Mouse (Mus musculus): ENCODE results near the gene Nav3. TPM values are rescaled to one million over a fixed set of nuclear protein-coding genes. Genes with fewer than 3 reads are reported as not detected.

The Nav3 gene
- total RNA-seq, 1 experiment from 2014 or later = 3.9 TPM

GRCm38 (mm10) chr10:110380792-110381191, 75.2 kb downstream of the Nav3 start:
- DNase-seq = no peak

- DNase-seq = no peak
These were observed 83.1 kb downstream of the Nav3 start for GRCm38 (mm10) chr10:110372724-110373455.

GRCm38 (mm10) chr10:110352148-110352547, 103.9 kb downstream of the Nav3 start:
- no peak for DNase-seq

- no peak for DNase-seq
These were observed 126.0 kb downstream of the Nav3 start for GRCm38 (mm10) chr10:110330030-110330429.

- no peak for DNase-seq
These were observed 126.4 kb downstream of the Nav3 start for GRCm38 (mm10) chr10:110329629-110330028.

GRCm38 (mm10) chr10:110322082-110322632, 133.8 kb downstream of the Nav3 start:
- DNase-seq = no peak

- DNase-seq = no peak
These were observed 138.7 kb downstream of the Nav3 start for GRCm38 (mm10) chr10:110317275-110317674.

- no peak for DNase-seq
These were observed 141.5 kb downstream of the Nav3 start for GRCm38 (mm10) chr10:110314525-110314924.

- DNase-seq = no peak
These were observed 142.0 kb downstream of the Nav3 start for GRCm38 (mm10) chr10:110313959-110314358.

- DNase-seq = no peak
These were observed 146.5 kb downstream of the Nav3 start for GRCm38 (mm10) chr10:110309511-110309910.

GRCm38 (mm10) chr10:110305609-110306008, 150.4 kb downstream of the Nav3 start:
- no peak for DNase-seq

GRCm38 (mm10) chr10:110290016-110290623, 165.9 kb downstream of the Nav3 start:
- no peak for DNase-seq

- no peak for DNase-seq
These were observed 172.1 kb downstream of the Nav3 start for GRCm38 (mm10) chr10:110283879-110284278.

- DNase-seq = no peak
These were observed 183.2 kb downstream of the Nav3 start for GRCm38 (mm10) chr10:110272818-110273217.

GRCm38 (mm10) chr10:110270561-110270960, 185.4 kb downstream of the Nav3 start:
- no peak for DNase-seq

- DNase-seq = no peak
These were observed 213.9 kb downstream of the Nav3 start for GRCm38 (mm10) chr10:110242128-110242561.

GRCm38 (mm10) chr10:110240667-110241066, 215.3 kb downstream of the Nav3 start:
- no peak for DNase-seq

GRCm38 (mm10) chr10:110233307-110233930, 222.6 kb downstream of the Nav3 start:
- DNase-seq = no peak

GRCm38 (mm10) chr10:110206411-110206810, 249.6 kb downstream of the Nav3 start:
- DNase-seq = no peak

- no peak for DNase-seq
These were observed 251.8 kb downstream of the Nav3 start for GRCm38 (mm10) chr10:110204121-110204697.

- DNase-seq = no peak
These were observed 263.1 kb downstream of the Nav3 start for GRCm38 (mm10) chr10:110192881-110193280.

GRCm38 (mm10) chr10:110192026-110192805, 263.8 kb downstream of the Nav3 start:
- DNase-seq = no peak

Measured in adrenal gland, postnatal 25 days (tissue).